Mouse (Mus musculus): ENCODE data around the gene Gsn.

GRCm38 (mm10) chr2:35255885-35256833 lies at the start of gene Gsn:
- TF ChIP-seq CTCF (IDR thresholded peaks at IDR 0.05) (peak; percentile 8; the same call in 1 of the 2 replicates), EP300 (IDR thresholded peaks at IDR 0.05) (no peak)

All from lung, postnatal 0 days (tissue).